Mouse (Mus musculus) inflammation-experienced regulatory T-cells (primary cell): ENCODE measurements around the gene Tent4a. TPM values are rescaled to one million over a fixed set of nuclear protein-coding genes. Genes with fewer than 3 reads are reported as not detected.

ENCODE experiments used
- polyA plus RNA-seq, 2 experiments: library from polyadenylated mRNA; unstranded; fragments of 100-300 nt; shearing (Covaris generic); gene quantifications; one replicate each; pipeline ENCODE4 v1.2.1; 2017

The Tent4a gene
- 10 to 100 TPM; 15.4 to 19.3 TPM for polyA plus RNA-seq

DNA sequence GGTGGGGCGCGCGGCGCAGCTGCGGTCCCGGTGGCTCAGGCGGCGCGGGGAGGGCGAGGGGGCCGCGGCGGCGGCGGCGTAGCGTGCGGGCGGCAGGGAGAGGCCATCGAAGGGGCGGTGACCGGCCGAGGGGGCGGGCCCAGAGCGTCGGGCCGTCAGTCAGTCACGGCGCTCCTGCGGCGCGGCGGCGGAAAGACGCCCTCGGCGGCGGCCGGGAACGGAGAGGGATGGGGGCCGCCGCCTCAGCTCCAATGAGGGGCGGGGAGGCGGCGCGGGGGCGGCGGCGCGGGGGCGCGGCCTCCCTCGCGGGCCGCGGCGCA is at the start of gene Tent4a:
TSS of gene Tent4a (minus strand) at position 284 of the 320 bp plus-strand sequence.

DNA sequence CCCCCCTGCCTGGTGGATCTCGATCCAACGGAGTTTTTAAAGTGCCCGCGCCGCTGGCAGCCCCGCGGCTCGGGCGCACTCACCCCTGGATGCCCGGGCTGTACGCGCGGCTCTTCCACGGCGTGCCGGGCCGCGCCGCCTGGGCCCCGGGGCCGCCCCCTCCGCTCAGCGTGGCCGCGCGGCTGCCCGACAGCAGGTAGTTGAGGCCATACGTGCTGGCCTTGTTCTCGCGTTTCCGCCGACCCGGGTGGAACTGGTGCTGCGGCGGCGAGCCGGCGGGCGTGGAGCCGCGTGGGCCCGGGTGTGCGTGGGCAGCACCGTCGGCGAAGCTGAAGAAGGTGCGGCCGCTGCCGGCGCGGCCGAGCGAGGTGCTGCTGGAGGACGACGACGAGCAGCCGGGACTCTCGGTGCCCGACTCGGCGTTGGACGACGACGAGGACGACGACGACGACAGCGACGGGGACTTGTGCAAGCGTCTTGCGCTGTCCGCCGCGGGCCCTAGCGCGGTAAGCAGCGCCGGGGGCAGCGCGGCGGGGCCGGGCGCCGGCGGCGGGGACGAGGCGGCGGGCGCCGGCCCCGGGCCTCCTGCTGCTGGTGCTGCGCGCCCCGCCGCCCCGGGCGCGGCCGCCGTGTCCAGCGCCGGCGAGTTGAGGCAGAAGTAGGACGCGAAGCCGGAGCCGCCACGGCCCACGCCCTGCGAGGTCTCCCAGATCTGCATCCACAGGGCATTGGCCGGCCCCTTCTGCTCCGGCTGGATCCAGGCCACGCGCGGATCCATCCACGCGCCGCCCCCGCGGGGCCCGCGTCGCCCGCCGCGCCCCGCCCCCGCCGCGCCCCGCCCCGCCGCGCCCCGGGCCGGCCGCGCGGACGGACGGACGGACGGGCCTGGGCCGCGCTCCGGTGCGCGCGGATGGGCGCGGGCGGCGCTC is 748 bp downstream of the Tent4a start, which contains the start of gene Nsun2:
TSS of gene Nsun2 (plus strand) at position 342 of the 929 bp plus-strand sequence.

Other genes with a start within 250 kb of the Tent4a start
- gene Nsun2, start 871 bp downstream of the Tent4a start, polyA plus RNA-seq, result 100 to 1,000 TPM; 132 to 150 TPM
- under 1 TPM in 1 of 2 experiments, not detected in 1; 0.82 TPM for gene Srd5a1, start 76.8 kb upstream of the Tent4a start, polyA plus RNA-seq
- under 1 TPM in 1 of 2 experiments, not detected in 1; 0.27 TPM for gene Ube2ql1, start 205.3 kb upstream of the Tent4a start, polyA plus RNA-seq